Mouse (Mus musculus) CD8-positive naive resting alpha-beta T cell, adult 2 months (primary cell): ENCODE measurements at regions not wholly inside any gene's neighbourhood (a gene's known extent, or its start where the extent isn't known, plus 50 kb on each side); places are given as distances from the start of the nearest gene placed in this dataset.

Experiments used
- DNase-seq, 2 experiments: peaks; one replicate each; pipeline ENCODE4 v3.0.0; 2022; ENCODE audit warnings: low read depth in 2 of 2, low spot score in 2 of 2

- DNase-seq = no peak
Measured at GRCm38 (mm10) chr12:106567116-106567515, 557.1 kb downstream of the Vrk1 start.

DNA sequence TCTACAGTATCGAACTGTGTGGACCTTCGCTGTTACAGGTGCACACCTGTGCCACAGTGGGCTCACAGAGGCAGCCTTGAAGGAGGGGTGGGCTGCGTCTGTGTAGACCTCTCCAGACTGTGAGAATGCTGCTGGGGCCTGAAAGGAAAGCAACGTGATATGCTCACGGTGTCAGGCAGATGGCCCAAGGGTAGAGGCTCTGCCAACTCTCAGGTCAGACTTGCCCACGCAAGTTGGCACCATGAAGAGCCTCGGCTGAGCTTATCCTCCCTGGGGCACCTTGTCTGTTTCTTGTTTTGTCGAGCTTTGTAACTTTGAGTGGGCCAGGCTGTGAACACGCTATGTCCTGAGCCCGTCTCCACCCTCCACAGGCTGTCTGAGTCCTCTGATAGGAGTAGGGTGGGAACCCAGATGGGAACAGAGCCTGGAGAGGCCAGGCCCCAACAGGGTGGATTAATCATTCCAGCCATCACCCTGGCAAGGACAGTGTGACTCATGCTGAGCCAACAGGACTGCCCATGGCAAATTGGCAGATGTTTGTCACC, 558.6 kb downstream of the Vrk1 start:
- DNase-seq = no peak

DNA sequence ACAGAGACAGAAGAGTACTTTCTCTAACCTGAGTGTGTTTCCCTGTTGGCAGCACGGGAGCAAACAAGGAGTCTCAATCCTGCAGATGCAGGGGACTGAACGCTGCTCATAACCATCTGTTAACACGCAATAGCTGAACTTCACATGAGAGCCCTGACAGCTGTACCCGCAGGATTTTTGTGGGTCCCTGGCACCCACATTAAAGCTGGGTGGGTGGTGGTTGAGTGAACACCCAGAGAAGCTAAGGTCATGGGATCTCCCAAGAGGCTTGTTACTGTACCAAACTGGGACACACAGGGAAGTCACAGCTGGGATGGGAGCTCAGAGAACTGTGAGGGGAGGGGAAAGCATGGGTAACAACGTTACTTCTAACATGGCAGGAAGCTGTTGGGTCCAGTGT, 562.9 kb downstream of the Vrk1 start:
- no peak for DNase-seq

GRCm38 (mm10) chr12:106582760-106583159, 572.7 kb downstream of the Vrk1 start:
- no peak for DNase-seq

DNA sequence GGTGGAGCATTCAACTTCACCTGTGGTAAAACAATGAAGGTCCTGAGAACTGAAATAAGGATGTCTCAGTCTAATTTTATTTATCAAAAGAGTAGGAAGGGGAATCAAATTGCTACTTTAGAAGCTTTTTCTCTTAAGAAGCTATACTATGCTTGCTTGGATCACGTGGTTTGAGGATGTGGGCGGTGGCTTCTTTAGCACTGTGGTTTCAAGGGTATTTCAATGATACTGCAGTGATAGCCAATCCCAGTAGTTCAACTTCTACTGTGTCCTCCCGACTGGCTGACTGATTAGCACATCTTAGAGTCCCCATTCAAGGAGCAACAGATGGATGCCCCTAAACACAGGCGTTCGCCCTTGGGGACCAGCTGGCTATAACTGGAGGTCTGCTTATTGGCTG, 575.6 kb downstream of the Vrk1 start:
- no peak for DNase-seq

- no peak for DNase-seq
Measured at GRCm38 (mm10) chr12:106592686-106593085, 582.7 kb downstream of the Vrk1 start.

DNA sequence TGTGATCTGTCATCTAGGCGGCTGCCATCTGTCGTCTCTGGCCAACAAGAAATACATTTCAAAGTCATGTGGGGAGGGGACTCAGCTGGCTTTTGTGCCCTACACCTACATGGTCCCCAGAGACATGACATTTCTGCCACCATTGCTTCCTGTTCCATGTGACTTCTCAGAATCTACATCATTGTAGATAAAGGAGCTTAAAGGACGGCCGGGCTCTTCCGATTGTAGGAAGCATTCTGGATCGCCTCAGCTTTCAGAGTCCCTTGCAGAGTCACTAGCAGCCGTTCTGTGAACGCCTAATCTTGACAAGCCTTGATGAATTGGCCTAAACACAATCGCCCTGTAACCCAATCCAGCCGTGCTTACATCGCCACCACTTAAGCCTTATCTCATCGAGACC, 587.6 kb downstream of the Vrk1 start:
- no peak for DNase-seq

- DNase-seq = no peak
Measured at GRCm38 (mm10) chr12:106607240-106607639, 597.2 kb downstream of the Vrk1 start.

GRCm38 (mm10) chr12:106607655-106608337, 597.8 kb downstream of the Vrk1 start:
- DNase-seq = no peak

DNA sequence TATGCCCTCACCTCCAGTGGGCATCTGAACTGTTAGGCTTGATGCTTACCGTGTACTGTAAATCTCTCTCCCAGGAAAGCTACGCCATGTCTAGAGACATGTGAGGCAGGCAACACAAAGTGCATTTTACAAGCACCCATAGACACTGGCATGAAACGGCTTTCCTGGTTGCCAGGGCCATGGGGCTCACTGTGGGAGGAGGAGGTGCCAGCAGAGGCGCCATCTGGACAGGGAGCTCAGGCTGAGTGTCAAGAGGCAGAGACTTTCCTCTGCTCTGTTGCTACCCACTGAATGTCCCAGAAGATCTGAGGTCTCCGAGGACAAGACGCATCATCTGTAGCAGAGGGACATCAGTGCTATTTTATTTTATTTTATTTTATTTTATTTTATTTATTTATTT, 608.7 kb downstream of the Vrk1 start:
- DNase-seq = no peak

DNA sequence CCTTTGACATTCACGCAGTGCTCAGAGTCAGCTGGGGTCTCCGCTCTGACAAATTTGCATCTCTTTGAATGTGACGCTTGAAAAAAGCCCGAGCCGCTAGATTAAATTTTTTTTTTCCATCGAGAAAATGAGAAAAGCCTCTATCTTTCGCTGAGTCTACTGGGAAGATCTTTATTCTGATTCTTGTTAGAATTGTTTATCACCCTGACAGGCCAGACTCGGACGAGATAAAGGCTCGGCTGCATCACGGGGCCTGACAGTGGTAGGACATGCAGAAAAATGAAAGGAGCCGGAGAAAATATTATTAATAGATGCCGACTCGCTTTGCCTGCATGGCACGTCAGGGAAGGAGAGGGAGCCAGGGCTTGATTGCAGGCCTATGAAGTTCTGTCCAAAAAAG, 616.8 kb downstream of the Vrk1 start:
- DNase-seq = no peak

- DNase-seq = no peak
Measured at GRCm38 (mm10) chr12:106632566-106632965, 622.5 kb downstream of the Vrk1 start.

- no peak for DNase-seq
Measured at GRCm38 (mm10) chr12:106633096-106633495, 623.1 kb downstream of the Vrk1 start.

- peak in 1 of 2 experiments; percentile 7 for DNase-seq
Measured at GRCm38 (mm10) chr12:106658317-106658716, 648.3 kb downstream of the Vrk1 start.

DNA sequence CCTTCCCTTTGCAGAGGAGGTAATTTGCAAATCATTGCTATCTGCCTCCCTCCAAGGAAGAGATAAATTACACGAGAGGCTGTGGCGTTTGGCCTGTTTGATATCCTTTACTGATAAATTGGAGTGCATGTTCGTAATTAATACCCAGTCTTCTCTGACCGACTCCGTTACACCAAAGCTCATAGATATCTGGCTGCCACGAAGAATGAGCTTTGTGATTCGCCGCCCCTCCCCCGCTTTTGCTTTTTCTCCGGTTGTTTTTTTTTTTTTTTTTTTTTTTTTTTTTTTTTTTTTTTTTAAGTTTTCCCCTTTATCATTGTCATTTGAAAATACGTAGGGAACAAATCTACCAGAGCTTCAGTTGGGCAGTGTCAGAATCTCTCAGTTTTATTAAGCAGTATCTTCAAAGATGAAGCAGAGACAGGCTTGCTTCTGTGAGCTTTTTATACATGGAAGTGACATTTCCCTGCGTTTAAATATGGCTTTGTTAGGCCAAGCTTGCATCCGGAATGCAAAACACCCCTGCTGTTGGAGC, 663.3 kb downstream of the Vrk1 start:
- no peak for DNase-seq

GRCm38 (mm10) chr12:106674741-106675140, 664.7 kb downstream of the Vrk1 start:
- DNase-seq = no peak

DNA sequence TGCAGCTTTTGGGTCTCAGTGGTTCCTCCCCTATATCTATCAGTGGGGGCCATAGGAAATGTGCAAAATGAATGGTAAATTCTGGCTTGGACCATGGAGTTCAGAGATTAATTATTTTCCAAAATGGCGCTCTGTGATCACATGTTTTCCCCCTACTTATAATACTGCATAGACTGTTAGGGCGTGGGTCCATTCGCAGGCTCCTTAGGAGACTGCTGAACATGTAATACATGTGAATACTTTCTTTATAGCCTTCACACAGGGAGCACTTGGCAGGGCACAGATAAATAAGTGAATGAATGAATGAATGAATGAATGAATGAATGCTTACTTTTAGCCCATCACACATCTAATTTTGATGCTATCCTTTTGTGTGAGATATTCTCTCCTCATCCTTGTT, 666.1 kb downstream of the Vrk1 start:
- DNase-seq = no peak

GRCm38 (mm10) chr12:106676566-106676965, 666.5 kb downstream of the Vrk1 start:
- DNase-seq = no peak

DNA sequence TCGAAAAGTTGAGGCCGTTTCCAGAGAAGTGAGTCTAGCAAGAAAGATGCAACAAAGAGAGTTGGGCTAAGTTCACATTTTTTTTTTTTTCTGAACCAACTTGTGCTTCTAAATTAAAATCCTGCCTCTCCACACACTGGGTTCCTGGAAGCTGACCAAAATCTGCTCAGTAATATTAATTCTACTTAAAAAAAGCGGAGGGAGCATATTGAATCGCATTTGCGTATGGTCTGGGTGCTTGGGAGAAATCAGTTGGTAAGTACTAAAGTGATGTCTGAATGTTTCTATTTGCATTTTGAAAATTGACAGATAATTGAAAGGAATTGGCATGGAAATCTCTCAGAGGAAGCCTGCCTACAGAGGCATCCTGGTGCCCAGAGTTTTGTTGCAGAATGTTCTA, 676.0 kb downstream of the Vrk1 start:
- no peak for DNase-seq

- DNase-seq = no peak
Measured at GRCm38 (mm10) chr12:106687751-106688150, 677.7 kb downstream of the Vrk1 start.

GRCm38 (mm10) chr12:106688156-106688740, 678.2 kb downstream of the Vrk1 start:
- DNase-seq = no peak

- DNase-seq = no peak
Measured at GRCm38 (mm10) chr12:106702958-106703357, 692.9 kb downstream of the Vrk1 start.
